Mouse (Mus musculus): ENCODE data around the gene Nxph3.

- TF ChIP-seq CTCF (conservative IDR thresholded peaks at IDR 0.05; ENCODE audit: insufficient read depth, insufficient read length, low read depth, low read length) (no peak), POLR2A (IDR thresholded peaks at IDR 0.05; ENCODE audit: low read depth, low read length) (no peak)
Measured at GRCm38 (mm10) chr11:95528231-95528630, 13.9 kb upstream of the Nxph3 start.

All from kidney, adult 2 months (tissue).